8 mouse cellular contexts compared by ENCODE assay signal in the genomic region with DNA sequence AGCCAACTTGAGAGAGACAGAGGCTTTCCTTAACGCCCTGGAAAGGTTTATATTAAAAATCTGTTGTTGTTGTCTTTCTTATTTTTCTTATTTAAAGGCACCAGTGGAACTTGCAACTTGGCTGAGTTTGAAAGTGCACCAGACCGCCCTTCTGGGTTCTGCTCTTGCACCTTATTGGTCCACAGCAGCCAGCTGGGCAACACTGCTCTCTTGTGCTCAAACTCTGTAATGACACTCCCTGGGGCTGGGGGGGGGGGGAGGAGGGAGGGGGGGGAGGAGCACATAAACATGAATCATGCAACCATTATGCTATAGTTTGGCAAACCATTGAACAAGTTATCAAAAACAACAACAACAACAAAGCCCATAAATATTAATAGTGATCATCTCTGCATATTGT. TPM values are rescaled to one million over a fixed set of nuclear protein-coding genes. Genes with fewer than 3 reads are reported as not detected.
A peak's percentile ranks its signal among the peaks of the same experiment; 100 is the strongest.
DNase-seq lines count a peak whose midpoint lies in the region; ATAC-seq and TF ChIP-seq lines count a peak whose summit lies in the region.

No protein-coding gene starts in this region.

- 15% methylated on average over 2 of the region's 2 CpGs for WGBS in midbrain, embryonic 12.5 days
- 31% methylated on average over 2 of the region's 2 CpGs for WGBS in midbrain, embryonic 16.5 days
- WGBS in bone marrow, adult 2 months, result 13% methylated on average over 2 of the region's 2 CpGs
- WGBS in heart, embryonic 13.5 days, result 12% methylated on average over 2 of the region's 2 CpGs
- WGBS in liver, postnatal 0 days (ENCODE audit: insufficient replicate concordance), result 18% methylated on average over 2 of the region's 2 CpGs
- 15% methylated on average over 2 of the region's 2 CpGs for WGBS in stomach, embryonic 16.5 days

- no peak overlapping the region for H3K4me2 ChIP-seq in midbrain, embryonic 12.5 days (replicated peaks)
- H3K4me2 ChIP-seq in midbrain, embryonic 16.5 days (ENCODE audit: low read length), result no peak overlapping the region
- H3K4me2 ChIP-seq in heart, embryonic 13.5 days, result no peak overlapping the region
- H3K4me2 ChIP-seq in liver, postnatal 0 days (ENCODE audit: low read depth, low read length), result no peak overlapping the region
- H3K4me2 ChIP-seq in stomach, embryonic 16.5 days (ENCODE audit: low read depth, low read length), result no peak overlapping the region

- no peaks in the 10 kb centered on the region for H3K36me3 ChIP-seq in midbrain, embryonic 12.5 days
- no peaks in the 10 kb centered on the region for H3K36me3 ChIP-seq in midbrain, embryonic 16.5 days (ENCODE audit: control insufficient read depth, insufficient read depth, low read length)
- H3K36me3 ChIP-seq in heart, embryonic 13.5 days, result no peaks in the 10 kb centered on the region
- H3K36me3 ChIP-seq in liver, postnatal 0 days (replicated peaks; ENCODE audit: insufficient read depth, low read length), result no peaks in the 10 kb centered on the region
- no peaks in the 10 kb centered on the region for H3K36me3 ChIP-seq in stomach, embryonic 16.5 days (ENCODE audit: control insufficient read depth, insufficient read depth, low read length)

- ATAC-seq in midbrain, embryonic 12.5 days (ENCODE audit: low FRiP score, low read depth), result peak; percentile 58; the same call in 1 of the 2 replicates
- ATAC-seq in midbrain, embryonic 16.5 days, result no peak
- no peak for ATAC-seq in heart, embryonic 13.5 days (ENCODE audit: extremely low read depth, insufficient number of reproducible peaks, low FRiP score, low TSS enrichment)
- ATAC-seq in liver, postnatal 0 days, result peak; percentile 72
- ATAC-seq in stomach, embryonic 16.5 days (ENCODE audit: insufficient read depth, low FRiP score), result no peak

- TF ChIP-seq POLR2A in bone marrow, adult 2 months (IDR thresholded peaks at IDR 0.05; ENCODE audit: borderline replicate concordance, control insufficient read depth, low read depth, low read length), result no peak

- no peak overlapping the region for H3K4me3 ChIP-seq in midbrain, embryonic 12.5 days
- H3K4me3 ChIP-seq in midbrain, embryonic 16.5 days (ENCODE audit: low read depth, low read length), result no peak overlapping the region
- no peak overlapping the region for H3K4me3 ChIP-seq in bone marrow, adult 2 months (replicated peaks; ENCODE audit: control insufficient read depth, low read depth, low read length)
- H3K4me3 ChIP-seq in heart, embryonic 13.5 days, result no peak overlapping the region
- H3K4me3 ChIP-seq in liver, postnatal 0 days (ENCODE audit: low read depth, low read length), result no peak overlapping the region
- no peak overlapping the region for H3K4me3 ChIP-seq in stomach, embryonic 16.5 days (replicated peaks; ENCODE audit: low read length)

- peak; percentile 60 to 63 for DNase-seq in cerebellum, postnatal 10 days
- DNase-seq in cerebellum, adult 11 months, result no peak
- peak; percentile 67 for DNase-seq in liver, postnatal 0 days

- H3K27ac ChIP-seq in midbrain, embryonic 12.5 days (replicated peaks), result no peak overlapping the region
- H3K27ac ChIP-seq in midbrain, embryonic 16.5 days (ENCODE audit: low read length), result no peak overlapping the region
- no peak overlapping the region for H3K27ac ChIP-seq in bone marrow, adult 2 months (ENCODE audit: control insufficient read depth, insufficient read depth, low read depth, low read length, poor library complexity)
- peak overlapping the region; percentile 33; the same call in 1 of the 2 replicates for H3K27ac ChIP-seq in heart, embryonic 13.5 days (replicated peaks)
- H3K27ac ChIP-seq in liver, postnatal 0 days (ENCODE audit: low read depth), result no peak overlapping the region
- peak overlapping the region; percentile 13; the same call in 1 of the 2 replicates for H3K27ac ChIP-seq in stomach, embryonic 16.5 days (ENCODE audit: low read length)

- no peak for TF ChIP-seq EP300 in liver, postnatal 0 days (IDR thresholded peaks at IDR 0.05; ENCODE audit: low read depth)

- TF ChIP-seq CTCF in bone marrow, adult 2 months (IDR thresholded peaks at IDR 0.05; ENCODE audit: control insufficient read depth, insufficient read depth, low read length), result peak; percentile 59
- TF ChIP-seq CTCF in liver, postnatal 0 days (IDR thresholded peaks at IDR 0.05; ENCODE audit: low read depth), result peak; percentile 68

- H3K4me1 ChIP-seq in midbrain, embryonic 12.5 days, result 0 out of 2 replicates have a peak, but pooled peaks cover 3% of the 10 kb centered on the region
- no peaks in the 10 kb centered on the region for H3K4me1 ChIP-seq in midbrain, embryonic 16.5 days (ENCODE audit: control insufficient read depth, insufficient read depth, low read length)
- H3K4me1 ChIP-seq in bone marrow, adult 2 months (ENCODE audit: control insufficient read depth, insufficient read depth, low read length), result no peaks in the 10 kb centered on the region
- peaks cover 50% of the 10 kb centered on the region for H3K4me1 ChIP-seq in heart, embryonic 13.5 days
- H3K4me1 ChIP-seq in liver, postnatal 0 days (ENCODE audit: insufficient read depth), result peaks cover 2% of the 10 kb centered on the region
- H3K4me1 ChIP-seq in stomach, embryonic 16.5 days (ENCODE audit: control insufficient read depth, insufficient read depth, low read length), result peaks cover 13% of the 10 kb centered on the region; the same call in 1 of the 2 replicates

- H3K9me3 ChIP-seq in midbrain, embryonic 12.5 days, result no peaks in the 10 kb centered on the region
- H3K9me3 ChIP-seq in midbrain, embryonic 16.5 days (replicated peaks; ENCODE audit: control insufficient read depth, low read length, poor library complexity, severe bottlenecking), result no peaks in the 10 kb centered on the region
- H3K9me3 ChIP-seq in heart, embryonic 13.5 days, result no peaks in the 10 kb centered on the region
- H3K9me3 ChIP-seq in liver, postnatal 0 days (ENCODE audit: low read length), result no peaks in the 10 kb centered on the region
- H3K9me3 ChIP-seq in stomach, embryonic 16.5 days (replicated peaks; ENCODE audit: control insufficient read depth, low read length), result no peaks in the 10 kb centered on the region

- no peak overlapping the region for H3K9ac ChIP-seq in midbrain, embryonic 12.5 days (replicated peaks)
- H3K9ac ChIP-seq in midbrain, embryonic 16.5 days (ENCODE audit: low read depth, low read length), result no peak overlapping the region
- peak overlapping the region; percentile 50 for H3K9ac ChIP-seq in heart, embryonic 13.5 days
- no peak overlapping the region for H3K9ac ChIP-seq in liver, postnatal 0 days (replicated peaks)
- no peak overlapping the region for H3K9ac ChIP-seq in stomach, embryonic 16.5 days (ENCODE audit: low read length)

- no peaks in the 10 kb centered on the region for H3K27me3 ChIP-seq in midbrain, embryonic 12.5 days
- no peaks in the 10 kb centered on the region for H3K27me3 ChIP-seq in midbrain, embryonic 16.5 days (ENCODE audit: control insufficient read depth, insufficient read depth, low read depth, low read length)
- H3K27me3 ChIP-seq in heart, embryonic 13.5 days (replicated peaks), result no peaks in the 10 kb centered on the region
- no peaks in the 10 kb centered on the region for H3K27me3 ChIP-seq in liver, postnatal 0 days (ENCODE audit: insufficient read depth, low read length)
- no peaks in the 10 kb centered on the region for H3K27me3 ChIP-seq in stomach, embryonic 16.5 days (ENCODE audit: control insufficient read depth, insufficient read depth, low read length)

RNA-seq across cellular contexts. Expression of a gene that starts 46.5 kb away (rescaled TPM):
- polyA plus RNA-seq in midbrain, embryonic 12.5 days (2016; fragmentation: Nextera tagmentation; extraction: Ambion mirVana), result 23.3 and 23.4 TPM in 2 replicates
- polyA plus RNA-seq in midbrain, embryonic 16.5 days (2015; fragmentation: Nextera tagmentation; extraction: Ambion mirVana), result 14.8 and 17.2 TPM in 2 replicates
- 2.9 and 7.6 TPM in 2 replicates for polyA plus RNA-seq in bone marrow, adult 2 months (2011; ENCODE audit: insufficient read depth, insufficient read length, low replicate concordance, missing spikeins)
- 10.2 and 10.5 TPM in 2 replicates for polyA plus RNA-seq in heart, embryonic 13.5 days (2015; fragmentation: Nextera tagmentation; extraction: Ambion mirVana)
- polyA plus RNA-seq in liver, postnatal 0 days (2015; fragmentation: Nextera tagmentation; extraction: Ambion mirVana), result 3.1 TPM in 2 replicates
- polyA plus RNA-seq in stomach, embryonic 16.5 days (2015; fragmentation: Nextera tagmentation; extraction: Ambion mirVana), result 11.7 and 12.8 TPM in 2 replicates

Comparison
In these comparisons a context has a peak if more than half of its experiments do, and no peak if none do; other contexts are left out.
1. ATAC-seq: peak in midbrain, embryonic 12.5 days (single experiment) and liver, postnatal 0 days (single experiment); none in midbrain, embryonic 16.5 days (single experiment), heart, embryonic 13.5 days (single experiment) and stomach, embryonic 16.5 days (single experiment).
2. H3K27ac ChIP-seq: peak in heart, embryonic 13.5 days (single experiment) and stomach, embryonic 16.5 days (single experiment); none in midbrain, embryonic 12.5 days (single experiment), midbrain, embryonic 16.5 days (single experiment), bone marrow, adult 2 months (single experiment) and liver, postnatal 0 days (single experiment).